Mouse (Mus musculus): ENCODE measurements around the gene BC004004. TPM values are rescaled to one million over a fixed set of nuclear protein-coding genes. Genes with fewer than 3 reads are reported as not detected.

The BC004004 gene
- polyA plus RNA-seq, 1 experiment from 2014 or later: 123 TPM

DNA sequence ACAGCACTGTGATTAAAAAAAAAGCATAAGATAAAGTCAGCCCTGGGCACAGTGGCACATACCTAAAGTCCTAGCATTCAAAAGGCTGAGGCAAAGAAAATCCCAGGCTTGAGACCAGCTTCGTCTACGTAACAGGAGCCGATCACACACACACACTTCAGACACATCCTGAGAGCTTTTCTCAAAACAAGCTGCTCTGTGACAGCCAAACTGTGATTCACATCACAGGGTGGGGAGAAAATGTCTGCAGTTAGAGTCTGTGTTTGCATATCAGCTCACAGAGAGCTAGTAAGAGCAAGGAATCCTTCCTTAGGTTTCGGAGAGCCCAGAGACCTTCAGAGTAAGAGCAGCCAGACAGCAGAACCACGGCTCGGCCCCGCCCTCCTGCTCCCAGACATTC is 32.3 kb downstream of the BC004004 start:
- no peak for ATAC-seq
- H3K4me1 ChIP-seq (ENCODE audit: control insufficient read depth, insufficient read depth, low read depth, low read length): no peaks in the 10 kb centered on the region
- no peak overlapping the region for H3K27ac ChIP-seq (ENCODE audit: low read depth, low read length)
- peaks cover 25% of the 10 kb centered on the region for H3K36me3 ChIP-seq (ENCODE audit: control insufficient read depth, insufficient read depth, low read length)
- H3K4me2 ChIP-seq (ENCODE audit: low read length): no peak overlapping the region
- no peak overlapping the region for H3K4me3 ChIP-seq (ENCODE audit: low read length)
- no peak overlapping the region for H3K9ac ChIP-seq (ENCODE audit: low read depth, low read length)
- 88% methylated on average over 7 of the region's 7 CpGs for WGBS
- no peaks in the 10 kb centered on the region for H3K9me3 ChIP-seq (ENCODE audit: control insufficient read depth, low read length)
- H3K27me3 ChIP-seq (replicated peaks; ENCODE audit: control insufficient read depth, insufficient read depth, low read length): no peaks in the 10 kb centered on the region

DNA sequence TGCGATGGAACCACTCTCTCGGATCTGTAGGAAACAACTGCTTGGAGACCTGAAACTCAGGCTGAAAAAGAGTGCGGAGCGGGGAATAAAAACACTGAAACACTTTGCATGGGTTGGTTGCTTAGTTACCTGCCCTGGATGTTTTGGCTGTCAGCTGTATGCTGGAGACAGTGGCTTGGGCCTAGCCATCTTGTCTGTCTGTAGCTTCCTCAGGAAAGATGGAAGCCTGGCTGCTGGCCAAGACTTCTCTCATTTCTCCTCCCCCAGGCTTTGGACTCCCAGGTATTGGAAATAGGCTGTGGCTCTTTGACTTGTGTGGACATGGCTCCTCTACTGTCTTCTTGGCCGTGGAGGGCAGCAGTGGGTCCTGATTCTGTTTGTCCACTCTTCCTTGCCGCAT is 32.8 kb downstream of the BC004004 start:
- H3K36me3 ChIP-seq (ENCODE audit: control insufficient read depth, insufficient read depth, low read length): peaks cover 24% of the 10 kb centered on the region
- WGBS: 90% methylated on average over 6 of the region's 6 CpGs
- no peak overlapping the region for H3K4me3 ChIP-seq (ENCODE audit: low read length)
- no peak overlapping the region for H3K9ac ChIP-seq (ENCODE audit: low read depth, low read length)
- H3K9me3 ChIP-seq (ENCODE audit: control insufficient read depth, low read length): no peaks in the 10 kb centered on the region
- no peaks in the 10 kb centered on the region for H3K27me3 ChIP-seq (replicated peaks; ENCODE audit: control insufficient read depth, insufficient read depth, low read length)
- H3K4me2 ChIP-seq (ENCODE audit: low read length): no peak overlapping the region
- no peaks in the 10 kb centered on the region for H3K4me1 ChIP-seq (ENCODE audit: control insufficient read depth, insufficient read depth, low read depth, low read length)
- ATAC-seq: no peak
- H3K27ac ChIP-seq (ENCODE audit: low read depth, low read length): no peak overlapping the region

DNA sequence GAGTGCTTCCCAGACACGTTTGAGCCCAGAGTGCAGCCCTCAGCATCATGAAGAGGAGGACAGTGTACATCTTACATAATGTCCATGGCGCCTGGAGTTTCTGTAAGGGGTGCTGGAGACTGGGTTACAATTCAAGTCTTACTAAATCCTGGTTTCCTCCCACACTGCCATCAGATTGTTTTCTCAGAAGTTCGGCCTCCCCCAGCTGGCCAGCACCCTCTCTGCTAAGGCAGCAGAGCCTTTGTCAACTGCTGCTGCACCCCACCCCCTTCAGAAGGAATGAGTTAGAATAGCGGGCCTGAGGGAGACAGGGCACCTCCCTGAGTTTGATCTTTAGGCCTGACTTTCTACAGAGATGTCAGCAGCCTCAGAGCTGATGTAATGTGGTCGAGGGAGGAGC is 33.6 kb downstream of the BC004004 start:
- no peak overlapping the region for H3K27ac ChIP-seq (ENCODE audit: low read depth, low read length)
- H3K9me3 ChIP-seq (ENCODE audit: control insufficient read depth, low read length): no peaks in the 10 kb centered on the region
- no peak overlapping the region for H3K9ac ChIP-seq (ENCODE audit: low read depth, low read length)
- no peaks in the 10 kb centered on the region for H3K4me1 ChIP-seq (ENCODE audit: control insufficient read depth, insufficient read depth, low read depth, low read length)
- WGBS: 68% methylated on average over 5 of the region's 5 CpGs
- H3K4me3 ChIP-seq (ENCODE audit: low read length): no peak overlapping the region
- H3K27me3 ChIP-seq (replicated peaks; ENCODE audit: control insufficient read depth, insufficient read depth, low read length): no peaks in the 10 kb centered on the region
- ATAC-seq: no peak
- no peak overlapping the region for H3K4me2 ChIP-seq (ENCODE audit: low read length)
- peaks cover 24% of the 10 kb centered on the region for H3K36me3 ChIP-seq (ENCODE audit: control insufficient read depth, insufficient read depth, low read length)

DNA sequence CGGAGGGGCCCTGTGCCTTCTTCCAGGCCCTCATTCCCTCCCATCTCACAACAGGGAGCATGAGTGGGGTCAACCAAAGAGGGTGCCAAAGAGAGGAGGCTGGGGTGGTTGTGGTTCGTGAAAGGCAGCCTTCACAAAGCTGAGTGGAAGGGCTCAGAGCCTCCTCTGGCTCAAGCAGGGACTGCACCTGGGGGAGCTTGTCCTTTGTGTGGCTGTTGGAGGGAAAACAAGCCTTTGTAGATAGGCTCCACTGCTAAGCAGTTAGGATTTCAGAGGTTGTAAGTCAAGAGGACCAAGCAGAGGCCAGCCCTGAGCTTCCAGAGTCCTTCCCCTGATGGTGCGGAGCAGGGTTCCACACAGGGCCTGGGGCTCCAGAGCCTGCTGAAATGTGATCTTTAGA is 34.5 kb downstream of the BC004004 start:
- Histone ChIP-seq H3K9ac (ENCODE audit: low read depth, low read length) (no peak overlapping the region), H3K4me3 (ENCODE audit: low read length) (no peak overlapping the region), H3K9me3 (ENCODE audit: control insufficient read depth, low read length) (no peaks in the 10 kb centered on the region), H3K4me1 (ENCODE audit: control insufficient read depth, insufficient read depth, low read depth, low read length) (no peaks in the 10 kb centered on the region), H3K4me2 (ENCODE audit: low read length) (no peak overlapping the region), H3K27ac (ENCODE audit: low read depth, low read length) (no peak overlapping the region), H3K36me3 (ENCODE audit: control insufficient read depth, insufficient read depth, low read length) (peaks cover 17% of the 10 kb centered on the region; the same call in 1 of the 2 replicates), H3K27me3 (replicated peaks; ENCODE audit: control insufficient read depth, insufficient read depth, low read length) (no peaks in the 10 kb centered on the region)
- WGBS: 62% methylated on average over 3 of the region's 3 CpGs
- no peak for ATAC-seq

DNA sequence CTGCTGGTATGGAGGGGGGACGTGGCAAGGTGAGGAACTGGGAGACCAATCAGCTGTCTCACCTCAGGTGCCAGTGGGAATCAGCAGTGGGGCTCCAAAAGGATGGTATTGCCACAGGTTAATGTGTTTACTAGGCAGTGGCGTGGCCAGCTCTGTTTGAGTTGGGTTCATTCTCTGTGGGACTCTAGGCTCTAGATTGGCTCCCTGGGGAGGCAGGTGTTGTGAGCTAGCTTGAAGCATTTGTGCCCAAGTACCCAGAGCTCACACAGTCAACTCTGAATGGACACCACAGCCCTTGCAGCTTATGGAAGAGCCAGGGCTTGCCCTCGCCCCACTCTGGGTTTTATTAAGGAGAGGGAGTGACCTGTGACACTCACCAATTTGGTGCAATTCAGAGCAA is 35.3 kb downstream of the BC004004 start:
- no peak overlapping the region for H3K9ac ChIP-seq (ENCODE audit: low read depth, low read length)
- H3K27ac ChIP-seq (ENCODE audit: low read depth, low read length): no peak overlapping the region
- peaks cover 17% of the 10 kb centered on the region; the same call in 1 of the 2 replicates for H3K36me3 ChIP-seq (ENCODE audit: control insufficient read depth, insufficient read depth, low read length)
- H3K27me3 ChIP-seq (replicated peaks; ENCODE audit: control insufficient read depth, insufficient read depth, low read length): no peaks in the 10 kb centered on the region
- H3K4me2 ChIP-seq (ENCODE audit: low read length): no peak overlapping the region
- H3K9me3 ChIP-seq (ENCODE audit: control insufficient read depth, low read length): no peaks in the 10 kb centered on the region
- ATAC-seq: no peak
- H3K4me3 ChIP-seq (ENCODE audit: low read length): no peak overlapping the region
- no peaks in the 10 kb centered on the region for H3K4me1 ChIP-seq (ENCODE audit: control insufficient read depth, insufficient read depth, low read depth, low read length)
- 77% methylated on average over 3 of the region's 3 CpGs for WGBS

DNA sequence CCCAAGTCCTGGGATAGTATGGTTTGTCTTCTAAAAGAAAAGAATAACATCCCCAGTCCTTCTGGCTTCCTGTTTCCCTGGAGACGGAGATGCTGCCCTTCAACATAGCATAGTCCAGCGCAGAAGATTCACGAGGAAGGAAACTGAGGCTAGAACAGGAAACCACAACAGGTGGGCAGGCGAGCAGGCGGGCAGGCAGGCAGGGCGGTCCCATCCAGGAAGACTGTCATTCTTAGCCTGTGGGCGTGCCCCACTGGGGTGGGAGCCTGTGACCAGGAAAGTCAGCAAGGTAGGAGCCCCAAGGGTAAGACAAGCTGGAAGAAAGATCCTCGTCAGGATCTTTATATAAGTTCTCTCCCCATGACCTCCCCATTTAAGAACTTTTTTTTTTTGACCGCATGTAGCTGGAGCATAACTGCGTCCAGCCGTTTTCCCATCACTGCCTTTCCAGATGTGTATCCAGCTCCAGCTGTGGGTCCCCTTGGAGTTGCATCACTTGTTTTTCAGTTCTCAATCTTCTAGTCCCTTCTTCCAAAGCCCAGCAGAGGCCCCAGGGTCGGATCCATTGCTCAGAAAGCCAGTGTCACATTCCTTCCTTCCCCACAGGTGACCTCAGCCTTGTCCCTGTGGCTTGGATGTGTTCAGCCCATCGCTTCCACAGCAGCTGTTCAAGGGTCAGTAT is 35.9 kb downstream of the BC004004 start:
- Histone ChIP-seq H3K27me3 (replicated peaks; ENCODE audit: control insufficient read depth, insufficient read depth, low read length) (no peaks in the 10 kb centered on the region), H3K4me3 (ENCODE audit: low read length) (no peak overlapping the region), H3K9me3 (ENCODE audit: control insufficient read depth, low read length) (no peaks in the 10 kb centered on the region), H3K9ac (ENCODE audit: low read depth, low read length) (no peak overlapping the region), H3K4me2 (ENCODE audit: low read length) (no peak overlapping the region), H3K36me3 (ENCODE audit: control insufficient read depth, insufficient read depth, low read length) (peaks cover 17% of the 10 kb centered on the region; the same call in 1 of the 2 replicates), H3K4me1 (ENCODE audit: control insufficient read depth, insufficient read depth, low read depth, low read length) (no peaks in the 10 kb centered on the region), H3K27ac (ENCODE audit: low read depth, low read length) (no peak overlapping the region)
- 68% methylated on average over 13 of the region's 13 CpGs for WGBS
- ATAC-seq: no peak

DNA sequence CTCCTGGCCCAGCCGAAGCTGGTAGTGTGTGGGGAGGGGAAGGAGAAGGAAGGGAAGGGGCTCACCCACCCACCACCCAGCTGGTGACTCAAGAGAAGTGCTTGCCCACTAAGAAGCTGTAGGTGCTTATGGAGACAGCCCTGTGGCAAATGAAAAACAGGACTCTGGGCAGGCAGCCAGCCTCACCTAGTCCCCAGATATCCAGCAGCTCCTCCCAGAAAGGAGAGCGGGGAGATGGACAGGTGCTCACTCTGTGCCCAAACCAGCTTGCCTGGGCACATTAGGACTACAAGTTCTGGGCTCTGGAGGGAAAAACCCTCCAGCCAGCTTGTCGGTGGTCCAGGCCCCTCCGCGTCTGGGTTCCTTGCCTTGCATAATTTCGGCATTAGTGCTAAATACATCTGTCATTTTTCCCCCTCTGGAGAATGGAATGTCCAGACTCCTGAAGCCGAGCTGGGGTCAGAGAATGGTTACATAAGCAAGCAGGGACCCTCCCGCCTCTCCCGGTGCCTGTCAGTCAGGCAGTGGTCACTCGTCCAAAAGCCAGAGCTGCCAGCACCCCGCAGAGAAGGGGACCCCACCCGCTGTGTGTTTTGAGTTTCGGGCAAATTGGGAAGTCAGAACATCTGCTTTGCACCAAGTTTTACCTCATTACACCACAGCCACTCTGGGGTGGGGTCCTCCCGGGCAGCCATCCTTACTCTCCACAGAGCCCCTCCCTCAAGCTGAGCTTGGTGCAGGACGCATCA is 36.6 kb downstream of the BC004004 start:
- WGBS: 23% methylated on average over 15 of the region's 15 CpGs
- H3K4me1 ChIP-seq (ENCODE audit: control insufficient read depth, insufficient read depth, low read depth, low read length): no peaks in the 10 kb centered on the region
- H3K9me3 ChIP-seq (ENCODE audit: control insufficient read depth, low read length): no peaks in the 10 kb centered on the region
- H3K4me3 ChIP-seq (ENCODE audit: low read length): no peak overlapping the region
- H3K4me2 ChIP-seq (ENCODE audit: low read length): no peak overlapping the region
- H3K27me3 ChIP-seq (replicated peaks; ENCODE audit: control insufficient read depth, insufficient read depth, low read length): no peaks in the 10 kb centered on the region
- no peak overlapping the region for H3K9ac ChIP-seq (ENCODE audit: low read depth, low read length)
- no peak for ATAC-seq
- H3K36me3 ChIP-seq (ENCODE audit: control insufficient read depth, insufficient read depth, low read length): peaks cover 12% of the 10 kb centered on the region; the same call in 1 of the 2 replicates
- H3K27ac ChIP-seq (ENCODE audit: low read depth, low read length): no peak overlapping the region

DNA sequence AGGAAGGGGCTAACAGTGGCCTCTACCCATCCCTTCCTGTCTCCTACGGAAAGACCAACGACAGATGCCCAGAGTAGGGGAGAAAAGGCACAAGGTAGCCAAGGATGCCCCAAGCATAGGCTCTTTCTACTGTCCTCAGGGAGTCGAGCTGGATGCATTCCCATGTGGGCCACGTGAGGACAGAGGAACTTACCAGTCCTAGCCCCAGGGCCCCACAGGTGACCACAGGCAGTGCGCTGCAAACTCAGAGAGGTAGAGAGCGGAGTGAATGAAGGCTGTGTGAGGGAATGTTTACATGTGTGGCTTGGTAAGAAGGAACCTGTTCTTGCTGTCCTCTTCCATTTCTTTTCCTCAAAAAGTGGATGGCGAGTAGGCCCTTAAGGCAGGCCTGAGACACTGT is 37.3 kb downstream of the BC004004 start:
- WGBS: 61% methylated on average over 7 of the region's 7 CpGs
- no peak for ATAC-seq

DNA sequence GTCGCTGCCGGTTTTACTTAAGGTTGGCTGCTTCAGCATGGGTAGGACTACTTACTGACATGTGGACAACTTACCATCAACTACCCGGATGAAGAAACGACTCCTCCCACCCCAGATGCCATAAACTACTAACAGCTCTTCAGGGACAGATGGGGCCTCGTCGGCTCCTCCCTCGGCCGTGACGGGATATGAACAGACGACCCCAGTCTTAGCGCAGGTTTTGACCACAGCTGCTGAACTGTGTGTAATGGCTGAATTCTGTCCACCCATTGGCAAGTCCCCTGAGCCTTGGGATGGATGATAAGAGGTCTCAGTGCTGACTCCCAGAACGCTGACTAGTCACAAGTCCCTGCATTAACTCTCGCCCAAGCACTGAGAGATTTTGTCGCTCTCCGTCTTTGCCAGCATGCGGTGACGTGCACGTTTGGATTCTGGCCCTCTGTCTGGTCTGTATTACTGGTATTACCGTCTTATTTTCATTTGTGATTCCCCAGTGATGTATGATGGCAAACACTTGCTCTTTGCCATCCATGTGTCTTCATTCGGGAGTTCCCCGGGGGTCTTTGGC is 41.6 kb downstream of the BC004004 start:
- no peaks in the 10 kb centered on the region for H3K27me3 ChIP-seq (replicated peaks; ENCODE audit: control insufficient read depth, insufficient read depth, low read length)
- H3K9me3 ChIP-seq (ENCODE audit: control insufficient read depth, low read length): no peaks in the 10 kb centered on the region
- H3K36me3 ChIP-seq (ENCODE audit: control insufficient read depth, insufficient read depth, low read length): no peaks in the 10 kb centered on the region
- no peak overlapping the region for H3K9ac ChIP-seq (ENCODE audit: low read depth, low read length)
- H3K4me1 ChIP-seq (ENCODE audit: control insufficient read depth, insufficient read depth, low read depth, low read length): no peaks in the 10 kb centered on the region
- no peak for ATAC-seq
- H3K4me2 ChIP-seq (ENCODE audit: low read length): no peak overlapping the region
- 84% methylated on average over 21 of the region's 21 CpGs for WGBS
- no peak overlapping the region for H3K4me3 ChIP-seq (ENCODE audit: low read length)
- H3K27ac ChIP-seq (ENCODE audit: low read depth, low read length): no peak overlapping the region

More for the DNA sequence above, 37.3 kb downstream of the BC004004 start:
- H3K27ac ChIP-seq (ENCODE audit: low read depth, low read length): no peak overlapping the region
- H3K9ac ChIP-seq (ENCODE audit: low read depth, low read length): no peak overlapping the region
- no peak overlapping the region for H3K4me2 ChIP-seq (ENCODE audit: low read length)
- no peaks in the 10 kb centered on the region for H3K27me3 ChIP-seq (replicated peaks; ENCODE audit: control insufficient read depth, insufficient read depth, low read length)
- no peaks in the 10 kb centered on the region for H3K4me1 ChIP-seq (ENCODE audit: control insufficient read depth, insufficient read depth, low read depth, low read length)
- H3K4me3 ChIP-seq (ENCODE audit: low read length): no peak overlapping the region
- H3K9me3 ChIP-seq (ENCODE audit: control insufficient read depth, low read length): no peaks in the 10 kb centered on the region
- H3K36me3 ChIP-seq (ENCODE audit: control insufficient read depth, insufficient read depth, low read length): 0 out of 2 replicates have a peak, but pooled peaks cover 11% of the 10 kb centered on the region

Measured in hindbrain, embryonic 16.5 days (tissue).